Mouse (Mus musculus): ENCODE measurements at regions not wholly inside any gene's neighbourhood (a gene's known extent, or its start where the extent isn't known, plus 50 kb on each side); places are given as distances from the start of the nearest gene placed in this dataset.

DNA sequence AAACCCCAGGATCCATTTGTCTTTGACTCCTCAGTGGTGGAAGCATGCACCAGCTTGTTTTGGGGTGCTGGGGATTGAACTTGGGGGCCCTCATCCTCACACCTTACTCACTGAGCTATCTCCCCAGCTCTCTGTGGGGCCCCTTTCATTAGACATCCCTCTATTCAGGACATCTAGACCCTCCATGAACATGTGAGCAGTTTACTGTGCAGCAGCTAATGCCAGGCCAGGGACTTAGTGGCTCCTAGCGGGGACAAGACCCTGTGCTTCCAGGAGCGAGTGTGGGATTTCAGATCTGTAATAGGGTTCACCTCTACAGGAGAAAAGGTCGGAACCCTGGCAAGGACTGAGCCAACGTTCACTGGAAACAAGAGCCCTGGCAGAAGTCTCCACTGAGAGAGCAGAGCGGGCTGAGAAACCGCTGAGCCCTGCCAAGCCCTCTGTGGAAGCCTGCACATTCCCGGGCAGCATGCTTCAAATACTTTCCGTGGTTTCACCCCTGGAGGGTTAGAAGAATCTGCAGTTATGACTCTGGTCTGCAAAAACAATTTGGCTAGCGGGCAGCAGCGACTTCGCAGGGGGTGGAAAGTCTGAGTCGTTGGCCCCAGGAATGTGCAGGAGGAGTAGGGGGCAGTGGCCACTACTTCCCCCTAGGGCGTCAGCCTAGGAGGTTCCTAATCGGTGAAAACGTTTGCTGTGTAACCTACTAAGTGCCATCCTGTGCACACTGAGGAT, 125.6 kb downstream of the Smad6 start:
- DNase-seq (ENCODE audit: low spot score), result peak; percentile 48

- DNase-seq (ENCODE audit: low spot score), result no peak
These were observed 129.5 kb downstream of the Smad6 start for GRCm38 (mm10) chr9:63892235-63892971.

- no peak for DNase-seq (ENCODE audit: low spot score)
These were observed 131.1 kb downstream of the Smad6 start for GRCm38 (mm10) chr9:63890717-63891116.

GRCm38 (mm10) chr9:63889570-63889969, 131.8 kb upstream of the Smad3 start:
- no peak for DNase-seq (ENCODE audit: low spot score)

- no peak for DNase-seq (ENCODE audit: low spot score)
These were observed 127.2 kb upstream of the Smad3 start for GRCm38 (mm10) chr9:63884971-63885370.

- no peak for DNase-seq (ENCODE audit: low spot score)
These were observed 126.1 kb upstream of the Smad3 start for GRCm38 (mm10) chr9:63883738-63884520.

DNA sequence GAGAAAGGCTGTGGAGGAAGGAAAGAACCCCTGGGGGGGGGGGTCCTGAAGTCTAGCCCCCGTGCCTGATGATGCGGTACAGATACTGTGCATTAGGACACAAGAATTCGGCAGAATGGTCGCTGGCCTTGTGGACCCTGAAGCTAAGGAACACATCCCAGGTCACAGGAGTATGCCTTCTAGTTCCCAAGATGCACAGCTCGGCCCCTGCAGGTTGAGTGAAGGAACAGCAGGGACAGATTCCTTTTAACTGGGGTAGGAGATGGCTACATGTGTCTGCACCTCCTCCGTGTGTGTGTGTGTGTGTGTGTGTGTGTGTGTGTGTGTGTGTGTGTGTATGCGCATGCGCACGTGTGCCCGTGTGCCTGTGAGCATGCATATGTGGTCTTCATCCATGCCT, 123.9 kb upstream of the Smad3 start:
- DNase-seq (ENCODE audit: low spot score), result no peak

DNA sequence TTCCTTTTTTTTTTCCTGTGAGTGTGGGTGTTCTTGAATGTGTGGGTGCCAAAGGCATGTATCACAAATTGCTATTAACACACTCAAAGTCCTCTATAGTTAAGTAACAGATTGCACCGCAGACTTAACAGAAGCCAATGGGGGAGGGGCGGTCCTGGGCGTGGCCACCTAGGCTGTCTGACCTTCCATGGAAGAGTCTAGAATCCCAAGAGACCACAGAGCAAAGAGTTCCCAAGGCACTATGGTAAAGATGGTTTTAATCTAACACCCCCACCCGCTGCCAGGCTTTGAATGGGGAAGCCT, 123.4 kb upstream of the Smad3 start:
- no peak for DNase-seq (ENCODE audit: low spot score)

DNA sequence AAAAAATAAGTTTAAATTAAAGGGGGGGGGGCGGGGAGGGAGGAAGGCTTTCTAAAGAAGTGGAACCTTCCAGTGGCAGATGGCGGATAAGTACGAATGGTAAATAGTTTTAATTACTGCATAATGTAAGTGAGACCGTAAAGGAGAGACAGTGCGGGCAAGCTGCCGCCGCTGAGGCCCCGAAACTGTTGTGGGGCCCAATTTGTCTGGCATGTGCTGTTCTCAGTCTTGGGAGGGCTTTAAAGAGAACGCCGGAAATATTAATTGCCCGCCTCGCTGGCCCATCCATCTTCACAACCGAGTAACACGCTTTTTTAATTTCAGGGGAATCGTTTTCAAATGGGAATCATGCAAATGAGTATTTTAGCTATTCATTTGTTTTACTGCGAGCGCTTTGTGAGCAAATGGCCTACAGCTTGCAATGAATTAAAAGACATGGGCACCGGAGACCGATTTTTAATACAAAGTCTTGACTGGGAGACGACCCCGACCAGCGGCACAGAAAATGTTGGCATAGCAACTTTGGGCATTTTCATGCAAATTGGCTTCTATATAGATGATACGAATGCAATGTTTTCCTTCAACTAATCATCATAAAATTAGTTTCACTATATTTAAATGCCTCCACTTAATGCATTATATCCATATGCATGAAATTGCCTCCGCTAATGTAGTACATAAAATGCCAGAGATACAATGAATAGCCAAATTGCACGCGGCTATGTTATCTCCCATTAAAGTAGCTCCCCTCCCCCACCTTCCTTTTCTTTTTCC, 122.9 kb upstream of the Smad3 start:
- no peak for DNase-seq (ENCODE audit: low spot score)

DNA sequence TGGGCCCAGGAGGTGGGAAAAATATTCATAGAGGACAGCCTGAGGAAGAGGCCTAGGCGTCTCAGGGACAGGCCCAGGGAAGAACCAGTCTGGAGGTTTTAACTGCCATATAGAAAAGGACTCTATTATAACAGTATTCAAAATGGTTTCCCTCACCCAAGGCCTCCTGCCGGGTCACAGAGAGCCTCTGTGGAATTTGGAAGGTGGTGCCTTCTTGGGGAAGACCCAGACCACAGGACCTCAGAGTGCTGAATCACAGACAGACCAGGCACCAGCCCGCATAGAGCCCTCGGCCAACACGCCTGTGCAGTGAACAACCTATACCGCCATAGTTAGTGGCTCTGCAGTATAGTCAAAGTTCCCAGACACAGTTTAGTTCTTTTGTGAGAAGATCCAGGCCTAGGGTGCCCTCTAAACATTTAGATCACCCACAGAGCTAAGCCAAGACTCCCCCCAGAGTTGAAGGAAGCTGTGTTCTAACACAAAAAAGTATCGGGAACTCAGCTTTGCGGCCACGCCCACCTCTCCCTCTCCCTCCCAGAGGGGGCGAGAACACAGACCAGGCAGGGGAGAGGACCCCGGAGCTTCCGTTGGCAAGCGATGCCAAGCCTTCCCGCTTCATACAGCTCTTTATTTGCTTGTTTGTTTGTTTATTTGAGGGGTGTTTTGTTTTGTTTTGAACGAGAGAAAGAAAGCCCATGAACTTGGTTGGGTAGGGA, 122.1 kb upstream of the Smad3 start:
- no peak for DNase-seq (ENCODE audit: low spot score)

DNA sequence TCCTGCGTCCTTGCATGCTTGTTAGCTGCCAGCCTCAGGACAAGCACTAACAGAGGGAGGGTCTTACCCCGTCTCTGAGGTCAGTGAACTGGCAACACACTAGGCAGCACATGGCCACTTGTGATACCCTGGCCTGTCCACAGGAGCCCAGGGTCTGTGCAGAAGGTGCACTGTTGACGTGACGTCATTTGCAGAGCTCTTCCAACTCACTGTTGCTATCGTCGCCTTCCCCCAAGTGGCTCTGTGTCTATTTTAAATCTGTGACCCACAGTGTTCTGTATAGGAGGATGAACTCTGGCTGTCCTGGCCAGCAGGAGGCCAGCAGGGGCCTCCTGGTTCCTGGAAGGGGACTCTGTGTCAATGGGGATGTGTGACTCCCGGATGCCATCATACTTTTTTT, 120.1 kb upstream of the Smad3 start:
- DNase-seq (ENCODE audit: low spot score), result no peak

- DNase-seq (ENCODE audit: low spot score), result no peak
These were observed 119.1 kb upstream of the Smad3 start for GRCm38 (mm10) chr9:63876886-63877285.

DNA sequence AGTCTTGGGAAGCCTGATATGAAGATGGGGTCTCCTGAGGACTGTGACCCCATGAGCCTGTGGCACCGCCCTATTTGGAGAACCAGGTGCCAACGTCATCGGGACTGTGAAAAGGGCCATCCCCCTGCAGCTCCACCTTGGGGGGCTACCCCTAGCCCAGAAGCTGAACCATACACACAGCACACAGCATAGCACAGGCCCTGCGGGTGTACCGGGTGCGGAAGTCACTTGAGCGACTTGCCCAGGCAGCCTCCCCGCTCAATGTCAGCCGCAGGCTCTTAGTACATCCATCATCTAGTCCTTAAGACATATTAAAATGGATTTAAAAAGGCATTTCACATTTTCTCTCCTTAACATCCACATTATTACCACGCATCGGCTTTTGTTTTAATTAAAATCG, 118.2 kb upstream of the Smad3 start:
- DNase-seq (ENCODE audit: low spot score), result no peak

DNA sequence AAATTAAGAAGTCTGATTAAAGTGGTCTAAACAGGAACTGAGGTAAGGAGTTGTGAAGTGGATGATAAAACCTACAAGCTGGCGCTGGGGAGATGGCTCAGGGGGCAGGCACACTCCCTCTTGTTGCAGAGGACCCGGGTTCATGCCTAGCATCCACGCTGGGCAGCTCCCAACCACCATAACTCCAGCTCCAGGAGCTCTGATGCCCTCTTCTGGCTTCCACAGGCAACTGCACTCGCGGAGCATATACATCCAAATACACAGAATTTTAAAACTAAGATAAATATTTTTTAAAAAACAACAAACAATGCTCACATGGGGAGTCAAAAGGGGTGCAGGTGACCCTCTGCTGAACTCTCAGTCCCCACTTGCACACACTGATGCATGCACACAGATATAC, 117.4 kb upstream of the Smad3 start:
- DNase-seq (ENCODE audit: low spot score), result no peak

- no peak for DNase-seq (ENCODE audit: low spot score)
These were observed 106.6 kb upstream of the Smad3 start for GRCm38 (mm10) chr9:63864350-63864749.

- no peak for DNase-seq (ENCODE audit: low spot score)
These were observed 105.5 kb upstream of the Smad3 start for GRCm38 (mm10) chr9:63863328-63863727.

GRCm38 (mm10) chr9:63862427-63862826, 104.6 kb upstream of the Smad3 start:
- peak; percentile 30 for DNase-seq (ENCODE audit: low spot score)

GRCm38 (mm10) chr9:63861418-63861817, 103.6 kb upstream of the Smad3 start:
- DNase-seq (ENCODE audit: low spot score), result no peak

GRCm38 (mm10) chr9:63860196-63860595, 102.4 kb upstream of the Smad3 start:
- DNase-seq (ENCODE audit: low spot score), result no peak

DNA sequence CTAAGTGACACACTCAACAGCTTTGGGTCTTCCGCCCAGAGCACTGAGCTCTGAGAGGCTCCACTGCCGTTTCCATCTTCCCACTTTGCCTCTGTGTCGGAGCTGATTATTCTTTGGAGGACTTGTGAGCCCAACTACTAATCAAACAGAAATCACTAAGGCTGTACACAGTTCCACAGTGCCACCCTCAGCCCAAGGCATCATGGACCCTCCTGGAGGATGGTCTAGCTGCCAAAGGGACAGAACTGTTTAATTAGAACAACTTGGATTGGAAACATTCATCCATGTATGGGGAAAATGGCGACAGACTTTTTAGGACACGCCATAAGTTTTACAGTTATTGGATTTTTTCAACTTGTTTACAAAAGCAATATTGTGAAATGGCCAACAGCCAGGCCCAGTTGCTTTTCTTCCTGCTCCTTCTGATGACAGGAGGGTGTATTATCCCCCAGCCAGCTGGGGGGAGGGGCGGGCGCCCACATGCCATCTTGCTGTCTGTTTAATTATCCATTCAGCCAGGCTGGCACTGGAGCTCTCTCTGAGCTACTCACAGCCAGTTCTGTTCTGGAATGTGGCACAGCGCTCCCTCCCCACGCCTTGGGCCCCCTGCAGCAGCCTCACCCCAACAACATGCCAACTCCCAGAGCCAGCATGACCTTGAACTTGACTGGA, 98.4 kb upstream of the Smad3 start:
- peak; percentile 46 for DNase-seq (ENCODE audit: low spot score)

GRCm38 (mm10) chr9:63851809-63852208, 94.0 kb upstream of the Smad3 start:
- no peak for DNase-seq (ENCODE audit: low spot score)

Measured in ovary, adult 18-20 months (tissue).